Mouse (Mus musculus) hindbrain, embryonic 16.5 days (tissue): Measurements from ENCODE around the gene Mfsd4b4. TPM values are rescaled to one million over a fixed set of nuclear protein-coding genes. Genes with fewer than 3 reads are reported as not detected.

Source experiments
- ATAC-seq: fragments of 200-750 bp; cut with Nextera tagmentation; 2 replicates; pipeline ENCODE4 v1.8.0; 2017; ENCODE audit warnings: moderate TSS enrichment, moderate library complexity
- H3K27ac ChIP-seq: fragments of 300-500 bp; sonication (generic); 2 replicates; pipeline ENCODE4 v1.5.1; 2014; ENCODE audit warnings: low read depth, mild to moderate bottlenecking, control low read depth, low read length, moderate library complexity
- H3K27me3 ChIP-seq: fragments of 300-500 bp; sonication (generic); replicated peaks from 2 replicates; pipeline ENCODE4 v1.6.1; 2014; ENCODE audit warnings: low read length; ENCODE audit not compliant: control insufficient read depth, insufficient read depth
- H3K36me3 ChIP-seq: fragments of 300-500 bp; sonication (generic); 2 replicates; pipeline ENCODE4 v1.6.1; 2014; ENCODE audit warnings: mild to moderate bottlenecking, low read length, moderate library complexity, mixed read lengths; ENCODE audit not compliant: control insufficient read depth, insufficient read depth
- H3K4me1 ChIP-seq: fragments of 300-500 bp; sonication (generic); 2 replicates; pipeline ENCODE4 v1.6.1; 2014; ENCODE audit warnings: low read depth, low read length; ENCODE audit not compliant: control insufficient read depth, insufficient read depth
- H3K4me2 ChIP-seq: fragments of 300-500 bp; sonication (generic); 2 replicates; pipeline ENCODE4 v1.6.1; 2014; ENCODE audit warnings: mild to moderate bottlenecking, low read length, control low read depth, moderate library complexity
- H3K4me3 ChIP-seq: fragments of 300-500 bp; sonication (generic); 2 replicates; pipeline ENCODE4 v1.5.1; 2014; ENCODE audit warnings: mild to moderate bottlenecking, low read length, control low read depth, moderate library complexity
- H3K9ac ChIP-seq: fragments of 300-500 bp; sonication (generic); 2 replicates; pipeline ENCODE4 v1.6.1; 2014; ENCODE audit warnings: low read depth, mild to moderate bottlenecking, control low read depth, low read length, moderate library complexity
- H3K9me3 ChIP-seq: fragments of 300-500 bp; sonication (generic); 2 replicates; pipeline ENCODE4 v1.6.1; 2014; ENCODE audit warnings: mild to moderate bottlenecking, low read length, moderate library complexity; ENCODE audit not compliant: control insufficient read depth
- WGBS: fragments of 180-500 bp; shearing (Covaris S2); extraction: QIAGEN DNeasy Blood & Tissue Kit; methylation state at CpG from one replicate; pipeline ENCODE4 v1.1.7; 2014; 5-methylcytosine and 5-hydroxymethylcytosine counted together
- polyA plus RNA-seq: library from polyadenylated mRNA; unstranded; fragments of >200 nt; fragmentation: Nextera tagmentation; extraction: Ambion mirVana; gene quantifications from 2 replicates; pipeline ENCODE4 v1.2.1, GENCODE M21; 2015

The Mfsd4b4 gene
- polyA plus RNA-seq, 1 experiment from 2014 or later: 3.2 TPM

DNA sequence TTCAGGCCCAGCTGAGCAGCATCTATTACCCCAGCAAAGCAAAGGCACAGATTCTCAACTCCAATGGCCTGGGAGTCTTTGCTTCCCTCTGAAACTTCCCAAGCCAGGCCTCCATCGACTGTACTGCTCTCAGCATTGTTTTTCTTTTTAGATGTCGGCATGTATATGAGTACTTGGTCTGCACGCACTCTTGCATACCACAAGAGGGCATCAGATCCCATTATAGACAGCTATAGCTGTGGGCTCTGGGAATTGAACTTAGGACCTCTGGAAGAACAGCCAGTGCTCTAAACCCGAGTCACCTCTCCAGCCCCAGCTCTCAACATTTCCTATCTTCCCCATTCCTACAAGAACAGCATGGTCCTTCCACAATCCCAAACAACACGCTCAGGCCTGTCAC, 2.5 kb downstream of the Mfsd4b4 start:
- Histone ChIP-seq H3K4me2 (no peak overlapping the region), H3K4me3 (no peak overlapping the region), H3K4me1 (peaks cover 5% of the 10 kb centered on the region; the same call in 1 of the 2 replicates), H3K9ac (no peak overlapping the region), H3K9me3 (no peaks in the 10 kb centered on the region), H3K27me3 (no peaks in the 10 kb centered on the region), H3K36me3 (no peaks in the 10 kb centered on the region), H3K27ac (no peak overlapping the region)
- WGBS: 87% methylated on average over 5 of the region's 5 CpGs
- no peak for ATAC-seq

DNA sequence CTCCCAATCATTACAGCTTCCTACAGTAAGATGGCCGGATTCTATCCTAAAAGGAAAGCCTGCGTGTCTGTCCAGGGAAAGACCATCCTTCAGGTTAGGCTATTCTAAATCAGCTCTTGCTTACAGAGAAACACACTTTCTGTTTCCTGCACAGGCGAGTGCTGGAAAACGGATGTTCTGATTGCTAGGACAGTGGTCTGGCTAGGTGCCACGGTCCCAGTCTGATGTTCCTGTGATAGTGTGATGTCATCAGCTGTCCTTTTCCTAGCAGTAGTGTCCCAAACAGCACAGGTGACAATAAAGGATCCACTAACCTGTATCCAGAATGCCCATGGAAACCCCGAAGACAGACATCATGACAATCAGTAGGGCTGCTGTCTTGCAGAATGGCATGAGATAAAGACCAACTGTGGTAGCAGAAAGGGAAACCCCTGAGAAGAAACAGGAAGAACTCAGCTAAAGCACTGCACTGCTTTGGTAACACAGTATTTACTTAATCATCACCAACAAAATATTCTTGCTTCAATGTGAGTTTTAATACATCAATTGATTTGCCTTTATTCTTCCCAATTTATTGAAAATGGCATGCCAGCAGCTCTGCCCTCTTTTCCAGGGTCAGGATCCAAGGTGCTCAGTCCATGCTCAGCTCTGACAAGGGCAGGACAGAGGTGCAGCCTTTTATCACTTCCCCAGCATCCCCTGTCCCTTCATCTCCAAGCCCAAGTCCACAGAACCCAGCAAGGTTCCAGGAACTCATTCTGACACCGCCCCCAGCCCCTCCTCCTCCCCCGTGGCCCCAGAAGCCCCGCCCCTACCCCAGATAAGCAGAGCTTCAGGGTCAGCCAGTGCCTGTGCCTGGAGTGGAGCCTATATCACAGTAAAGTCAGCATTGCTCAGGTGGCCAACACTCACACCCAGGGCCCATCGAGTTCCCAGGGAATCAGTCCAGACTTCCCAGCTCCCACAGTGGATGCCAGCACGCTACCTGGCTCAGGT, 5.0 kb downstream of the Mfsd4b4 start:
- Histone ChIP-seq H3K4me2 (no peak overlapping the region), H3K4me1 (peaks cover 5% of the 10 kb centered on the region; the same call in 1 of the 2 replicates), H3K4me3 (no peak overlapping the region), H3K9ac (no peak overlapping the region), H3K27me3 (no peaks in the 10 kb centered on the region), H3K9me3 (no peaks in the 10 kb centered on the region), H3K27ac (no peak overlapping the region), H3K36me3 (no peaks in the 10 kb centered on the region)
- WGBS: 79% methylated on average over 11 of the region's 11 CpGs
- ATAC-seq: no peak

DNA sequence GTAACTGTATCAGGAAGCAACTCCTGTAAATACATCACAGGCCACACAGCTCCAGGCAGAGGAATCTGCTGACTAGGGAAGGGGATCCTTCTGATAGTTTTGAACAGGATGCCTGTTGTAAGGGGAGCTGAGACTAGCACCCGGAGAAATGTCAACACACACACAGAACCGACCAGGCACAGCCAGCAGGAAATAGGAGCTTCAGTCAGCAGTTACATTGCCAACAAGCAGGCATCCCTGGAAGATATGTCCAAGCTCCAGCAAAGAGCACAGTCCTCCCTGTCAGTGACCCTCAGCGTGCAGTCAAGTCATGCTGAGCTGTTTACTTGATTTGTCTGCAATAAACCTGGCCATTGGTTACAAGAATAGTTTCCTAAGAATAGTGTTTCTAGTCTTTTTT, 10.4 kb downstream of the Mfsd4b4 start:
- Histone ChIP-seq H3K9ac (no peak overlapping the region), H3K36me3 (no peaks in the 10 kb centered on the region), H3K27ac (no peak overlapping the region), H3K4me1 (no peaks in the 10 kb centered on the region), H3K27me3 (no peaks in the 10 kb centered on the region), H3K4me3 (no peak overlapping the region), H3K9me3 (no peaks in the 10 kb centered on the region), H3K4me2 (no peak overlapping the region)
- no peak for ATAC-seq
- WGBS: 82% methylated on average over 3 of the region's 3 CpGs

GRCm38 (mm10) chr10:39865509-39865908, 33.5 kb downstream of the Mfsd4b4 start:
- no peak for ATAC-seq
- H3K4me2 ChIP-seq: no peak overlapping the region
- H3K9me3 ChIP-seq: no peaks in the 10 kb centered on the region
- WGBS: 96% methylated on average over 2 of the region's 2 CpGs
- H3K9ac ChIP-seq: no peak overlapping the region
- H3K36me3 ChIP-seq: peaks cover 35% of the 10 kb centered on the region
- no peaks in the 10 kb centered on the region for H3K27me3 ChIP-seq
- H3K4me3 ChIP-seq: no peak overlapping the region
- H3K4me1 ChIP-seq: no peaks in the 10 kb centered on the region
- no peak overlapping the region for H3K27ac ChIP-seq

GRCm38 (mm10) chr10:39842621-39843020, 56.4 kb downstream of the Mfsd4b4 start:
- Histone ChIP-seq H3K4me3 (no peak overlapping the region), H3K27ac (no peak overlapping the region), H3K4me1 (no peaks in the 10 kb centered on the region), H3K27me3 (no peaks in the 10 kb centered on the region), H3K36me3 (peaks cover 21% of the 10 kb centered on the region), H3K9ac (no peak overlapping the region), H3K9me3 (no peaks in the 10 kb centered on the region), H3K4me2 (no peak overlapping the region)
- ATAC-seq: no peak
- 96% methylated on average over 1 of the region's 1 CpGs for WGBS

Other genes with a start within 250 kb of the Mfsd4b4 start
- gene Rev3l, start 167.1 kb downstream of the Mfsd4b4 start, polyA plus RNA-seq: 32.2 and 32.8 TPM in 2 replicates
- 0.09 TPM in 1 of 2 replicates, not detected in the other for gene Mfsd4b2, start 27.7 kb upstream of the Mfsd4b4 start, polyA plus RNA-seq
- 0.21 and 0.24 TPM in 2 replicates for gene Mfsd4b3, start 60.9 kb upstream of the Mfsd4b4 start, polyA plus RNA-seq
- gene Mfsd4b5, start 87.4 kb upstream of the Mfsd4b4 start, polyA plus RNA-seq: not detected in 2 replicates
- gene Mfsd4b1, start 126.0 kb upstream of the Mfsd4b4 start, polyA plus RNA-seq: 0.46 and 0.60 TPM in 2 replicates
- 6.1 and 7.2 TPM in 2 replicates for gene Slc16a10, start 243.0 kb upstream of the Mfsd4b4 start, polyA plus RNA-seq